Mouse (Mus musculus) E14TG2a.4 (cell line): ENCODE data around the gene Gm21190.
"Not testable (repeated sequence)": the region's sequence is repeated elsewhere in the genome, so short reads cannot be mapped to it uniquely, and the experiment has no call there.

Experiments
- H3K27me3 ChIP-seq: 2 replicates; pipeline ENCODE4 v1.6.1; 2014; ENCODE audit warnings: low read length, control low read depth; ENCODE audit not compliant: insufficient read depth
- H3K36me3 ChIP-seq: 2 replicates; pipeline ENCODE4 v1.6.1; 2014; ENCODE audit warnings: low read length, control low read depth; ENCODE audit not compliant: insufficient read depth
- H3K4me1 ChIP-seq: replicated peaks from 2 replicates; pipeline ENCODE4 v1.6.1; 2014; ENCODE audit warnings: low read depth, low read length, control low read depth
- H3K4me3 ChIP-seq: replicated peaks from 2 replicates; pipeline ENCODE4 v1.5.1; 2014; ENCODE audit warnings: mild to moderate bottlenecking, low read length
- H3K9me3 ChIP-seq: 2 replicates; pipeline ENCODE4 v1.6.1; 2014; ENCODE audit warnings: low read length, control low read depth
- CTCF ChIP-seq: conservative IDR thresholded peaks from 2 replicates; pipeline ENCODE4 v1.5.1; 2014; ENCODE audit warnings: low read length
- NANOG ChIP-seq: IDR thresholded peaks from 2 replicates; pipeline ENCODE4 v1.6.1; 2014; ENCODE audit warnings: borderline replicate concordance, low read length, mixed read lengths
- POU5F1 ChIP-seq: IDR thresholded peaks from 2 replicates; pipeline ENCODE4 v1.6.1; 2014; ENCODE audit warnings: low read length, borderline replicate concordance

Gm21190 gene

DNA sequence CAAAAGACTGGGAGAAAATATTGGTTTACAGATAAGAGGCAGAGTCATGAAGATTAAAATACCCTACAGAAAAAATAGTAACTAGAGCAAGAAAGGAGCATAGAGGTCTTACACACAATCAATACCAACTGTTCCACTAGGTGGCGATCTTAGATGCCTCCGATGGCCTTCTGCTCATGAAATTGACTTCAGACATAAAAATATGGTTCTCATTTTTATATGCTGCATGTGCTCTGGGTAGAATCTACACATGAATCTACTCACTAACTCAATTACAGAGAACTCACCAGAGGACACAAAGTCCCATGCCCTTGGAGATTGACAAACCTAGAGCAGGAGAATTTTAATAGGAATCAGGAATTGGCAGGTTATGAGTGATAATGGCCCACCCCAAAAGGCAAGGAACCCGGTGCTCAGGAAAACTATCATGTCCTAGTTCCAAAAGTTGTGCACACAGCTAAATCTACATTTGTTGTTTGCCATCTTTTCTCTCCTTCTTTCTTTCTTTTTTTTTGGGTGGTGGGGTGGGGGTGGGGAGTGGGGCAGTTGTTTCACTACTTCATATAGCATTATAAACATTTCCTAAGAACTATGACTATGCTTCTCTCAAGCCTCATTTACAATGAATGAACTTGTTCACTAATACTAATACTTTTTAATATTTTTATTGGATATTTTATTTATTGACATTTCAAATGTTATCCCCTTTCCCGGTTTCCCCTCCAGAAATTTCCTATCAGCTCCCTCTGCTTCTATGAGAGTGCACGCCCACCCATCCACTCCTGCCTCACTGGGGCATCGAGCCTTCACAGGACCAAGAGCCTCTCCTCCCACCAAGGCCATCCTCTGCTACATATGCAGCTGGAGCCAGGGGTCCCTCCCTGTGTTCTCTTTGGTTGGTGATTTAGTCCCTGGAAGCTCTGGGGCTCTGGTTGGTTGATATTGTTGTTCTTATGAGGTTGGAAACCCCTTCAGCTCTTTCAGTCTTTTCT is 20.3 kb downstream of the Gm21190 start:
- H3K4me1 ChIP-seq, H3K9me3 ChIP-seq, H3K36me3 ChIP-seq, H3K27me3 ChIP-seq, H3K4me3 ChIP-seq: not testable (repeated sequence)
- peak; percentile 18; the same call in 1 of the 2 replicates for TF ChIP-seq CTCF

DNA sequence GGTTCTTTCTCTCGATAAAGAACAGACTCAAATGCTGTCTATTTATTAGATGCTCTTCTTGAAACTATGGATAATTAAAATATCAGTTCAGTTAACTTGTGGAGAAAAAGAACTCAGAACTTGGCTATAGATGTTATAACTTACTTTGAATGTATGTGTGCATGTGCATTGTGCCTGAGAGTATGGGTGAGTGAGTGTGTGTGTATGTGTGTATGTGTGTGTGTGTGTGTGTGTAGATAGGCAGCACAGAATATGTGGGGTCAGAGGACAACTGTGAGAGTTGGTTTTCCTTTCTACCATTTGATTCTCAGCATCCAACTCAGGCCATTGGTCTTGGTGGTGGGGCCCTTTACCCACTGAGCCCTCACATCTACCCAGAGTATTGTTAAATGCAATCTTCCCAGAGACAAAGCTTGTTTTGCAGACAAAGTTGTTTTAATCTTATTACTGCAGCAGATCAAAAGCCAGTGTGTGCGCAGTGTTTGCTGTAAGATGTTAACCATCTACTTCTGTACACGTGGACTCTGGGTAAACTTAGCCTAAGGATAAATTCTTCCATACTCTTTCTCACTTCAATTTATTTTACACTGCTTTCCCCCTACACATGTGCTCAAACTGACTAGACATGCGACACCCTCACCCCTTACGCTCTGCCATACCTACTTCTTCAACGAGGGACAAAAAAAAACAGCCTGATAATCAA is 21.1 kb downstream of the Gm21190 start:
- not testable (repeated sequence) for H3K4me1 ChIP-seq, H3K36me3 ChIP-seq, H3K27me3 ChIP-seq, H3K4me3 ChIP-seq
- peaks cover 15% of the 10 kb centered on the region for H3K9me3 ChIP-seq
- peak; percentile 26; the same call in 1 of the 2 replicates for TF ChIP-seq CTCF

DNA sequence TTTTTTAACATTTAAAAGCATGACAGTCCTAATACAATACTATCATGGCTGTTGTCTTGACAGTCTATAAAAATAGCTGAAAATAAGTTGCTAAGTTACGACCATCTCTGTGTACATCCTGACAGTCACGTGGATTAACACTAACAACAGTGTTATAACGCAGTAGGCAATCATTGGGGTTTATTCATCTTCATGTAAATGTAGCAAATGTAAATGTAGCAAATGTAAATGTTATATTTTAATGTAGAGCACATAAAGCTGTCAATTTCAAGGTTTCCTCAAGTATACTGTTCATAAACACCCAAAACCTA is 21.8 kb downstream of the Gm21190 start:
- Histone ChIP-seq H3K27me3 (peaks cover 7% of the 10 kb centered on the region; the same call in 1 of the 2 replicates), H3K4me3 (no peak overlapping the region), H3K9me3 (peaks cover 16% of the 10 kb centered on the region), H3K4me1 (peaks cover 4% of the 10 kb centered on the region; the same call in 1 of the 2 replicates), H3K36me3 (no peaks in the 10 kb centered on the region)
- TF ChIP-seq CTCF (no peak), POU5F1 (no peak), NANOG (no peak)

DNA sequence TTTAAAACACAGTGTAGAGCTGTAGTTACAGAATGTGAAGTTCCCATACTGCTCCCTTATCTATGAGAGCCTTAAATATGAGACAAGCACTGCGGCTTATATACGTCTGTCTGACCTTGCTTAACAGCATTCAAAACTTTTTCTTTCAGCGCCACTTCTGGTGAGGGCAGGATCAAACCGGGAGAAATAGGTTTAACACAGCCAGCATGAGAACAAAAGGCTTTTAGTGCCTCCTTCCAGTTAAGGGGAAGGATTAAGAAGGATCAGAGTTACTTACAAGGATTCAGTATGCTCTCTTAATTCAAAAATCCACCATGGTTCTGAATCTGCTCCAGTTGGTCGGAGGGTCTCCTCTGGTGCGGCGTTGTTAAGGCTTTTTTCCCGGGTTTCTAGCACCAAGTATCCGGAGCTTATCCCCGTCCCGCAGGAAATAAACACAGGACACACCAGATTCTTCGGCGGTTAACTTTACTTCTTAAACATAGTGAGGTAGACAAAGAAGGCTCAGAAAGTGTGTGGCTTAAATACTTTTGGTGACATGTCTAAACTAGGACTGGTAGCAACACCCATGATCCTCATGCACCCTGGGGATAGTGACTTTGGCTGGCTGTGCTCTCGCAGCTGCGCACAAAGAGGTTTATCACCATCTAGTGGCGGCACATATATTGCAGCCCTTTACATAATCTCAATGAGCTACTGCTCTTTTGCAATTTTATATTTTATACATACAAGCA is 22.3 kb downstream of the Gm21190 start:
- peaks cover 4% of the 10 kb centered on the region; the same call in 1 of the 2 replicates for H3K4me1 ChIP-seq
- H3K27me3 ChIP-seq = peaks cover 7% of the 10 kb centered on the region; the same call in 1 of the 2 replicates
- peaks cover 16% of the 10 kb centered on the region for H3K9me3 ChIP-seq
- H3K36me3 ChIP-seq = no peaks in the 10 kb centered on the region
- TF ChIP-seq NANOG (no peak), POU5F1 (no peak), CTCF (peak; percentile 90)
- H3K4me3 ChIP-seq = peak overlapping the region; percentile 51

DNA sequence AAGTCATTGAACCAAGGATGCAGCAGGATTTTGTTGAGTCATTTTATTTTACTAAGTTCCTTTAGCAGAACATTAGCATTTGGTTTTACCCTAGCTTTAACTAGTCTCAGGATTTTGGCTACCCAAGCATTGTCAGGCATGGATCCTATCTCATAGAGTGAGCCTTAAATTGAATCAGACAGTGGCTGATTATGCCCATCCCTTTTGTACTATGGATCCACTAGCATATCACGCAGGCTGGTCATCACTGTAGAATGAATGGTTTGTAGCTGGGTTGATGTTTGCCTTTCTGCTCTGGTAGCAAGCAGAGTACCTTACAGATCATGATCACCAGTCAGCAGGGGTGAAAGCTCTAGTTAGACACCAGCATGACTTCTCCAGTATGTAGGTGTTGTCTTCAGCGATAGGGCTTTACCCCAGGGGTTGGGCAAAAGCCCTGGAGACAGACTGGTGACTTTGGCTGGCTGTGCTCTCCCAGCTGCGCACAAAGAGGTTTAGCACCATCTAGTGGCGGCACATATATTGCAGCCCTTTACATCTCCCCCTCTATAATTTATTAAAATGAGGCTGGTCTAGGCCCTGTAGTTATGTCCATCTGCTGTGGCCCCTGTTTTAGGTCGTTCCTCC is 30.1 kb downstream of the Gm21190 start:
- H3K9me3 ChIP-seq = peaks cover 31% of the 10 kb centered on the region
- not testable (repeated sequence) for H3K36me3 ChIP-seq, H3K4me3 ChIP-seq, H3K27me3 ChIP-seq, H3K4me1 ChIP-seq

DNA sequence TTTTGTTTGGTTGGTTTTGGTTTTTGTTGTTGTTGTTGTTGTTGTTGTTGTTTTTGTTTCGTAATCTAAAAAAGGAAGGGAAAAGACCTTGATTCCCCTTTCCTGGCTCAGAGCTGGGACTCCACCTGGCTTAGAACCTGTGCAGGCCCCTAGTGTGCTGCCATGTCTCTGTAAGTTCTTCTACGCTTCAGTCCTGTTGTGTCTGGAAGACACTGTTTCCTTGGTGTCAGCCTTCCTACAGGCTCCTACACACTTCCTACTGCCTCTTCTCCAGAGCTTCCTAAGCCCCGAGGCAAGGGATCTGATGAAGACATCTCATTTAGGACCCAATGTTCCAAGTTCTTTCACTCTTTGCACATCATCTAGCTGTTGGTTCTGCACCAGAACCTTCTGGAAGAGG is 30.7 kb downstream of the Gm21190 start:
- peaks cover 26% of the 10 kb centered on the region for H3K9me3 ChIP-seq
- not testable (repeated sequence) for H3K27me3 ChIP-seq, H3K4me1 ChIP-seq, H3K4me3 ChIP-seq, H3K36me3 ChIP-seq

DNA sequence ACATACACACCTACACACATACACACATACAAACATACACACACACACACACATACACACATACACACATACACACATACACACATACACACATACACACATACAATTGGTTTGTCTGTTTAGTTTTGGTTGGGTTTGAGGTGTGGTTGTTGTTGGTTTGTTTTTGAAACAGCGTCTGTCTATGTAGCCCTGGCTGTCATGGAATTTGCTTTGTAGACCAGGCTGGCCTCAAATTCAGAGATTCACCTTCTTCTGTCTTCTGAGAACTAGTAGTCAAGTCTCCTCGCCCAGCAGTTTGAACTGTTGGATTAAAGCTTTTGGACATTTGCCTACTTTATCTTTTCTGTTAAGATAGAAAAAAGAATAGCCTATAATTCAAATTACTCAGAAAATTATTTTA is 38.1 kb downstream of the Gm21190 start:
- H3K4me3 ChIP-seq, H3K36me3 ChIP-seq, H3K9me3 ChIP-seq, H3K4me1 ChIP-seq, H3K27me3 ChIP-seq: not testable (repeated sequence)

DNA sequence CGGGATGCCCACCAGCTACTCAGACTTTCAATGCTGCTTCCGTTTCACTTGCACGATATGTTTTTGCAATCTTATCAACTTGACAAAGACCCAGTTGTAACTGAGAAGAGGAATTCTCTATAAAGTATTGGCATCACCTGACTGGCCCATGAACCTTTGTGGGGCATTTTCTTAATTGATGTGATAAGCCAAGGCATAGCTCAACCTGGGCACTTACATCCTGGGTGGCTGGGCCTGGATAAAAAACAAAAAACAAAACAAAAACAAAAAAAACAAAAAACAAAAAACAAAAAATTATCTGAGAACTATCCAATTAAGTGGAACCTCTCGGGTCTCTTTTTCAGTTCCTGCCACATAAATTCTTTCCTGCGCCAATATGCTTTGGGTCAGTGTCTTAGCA is 40.3 kb downstream of the Gm21190 start:
- Histone ChIP-seq H3K4me1 (no peaks in the 10 kb centered on the region), H3K36me3 (no peaks in the 10 kb centered on the region), H3K27me3 (no peaks in the 10 kb centered on the region)

DNA sequence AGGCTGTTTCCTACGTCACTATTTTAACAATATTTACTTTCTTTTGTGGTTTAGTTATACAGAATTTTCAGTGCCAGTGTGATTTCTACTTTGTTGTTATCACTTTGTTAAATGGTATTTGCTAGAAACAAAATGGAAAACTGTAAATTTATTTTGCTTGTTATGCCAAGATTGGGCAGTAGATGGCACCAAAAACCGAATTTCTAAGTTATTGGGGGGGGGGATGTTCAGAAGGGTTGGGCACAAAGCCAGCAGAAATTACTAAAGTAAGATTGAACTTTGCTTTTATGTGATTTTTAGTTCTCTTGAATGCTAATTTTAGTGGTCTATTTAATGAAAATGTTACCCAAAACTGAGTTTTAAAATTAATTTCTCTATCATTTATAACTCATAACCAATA is 44.4 kb downstream of the Gm21190 start:
- not testable (repeated sequence) for H3K4me3 ChIP-seq, H3K9me3 ChIP-seq, H3K36me3 ChIP-seq, H3K4me1 ChIP-seq, H3K27me3 ChIP-seq

More for the DNA sequence above, 40.3 kb downstream of the Gm21190 start:
- Histone ChIP-seq H3K4me3 (no peak overlapping the region), H3K9me3 (no peaks in the 10 kb centered on the region; the same call in 1 of the 2 replicates)
- no peak for TF ChIP-seq POU5F1
- TF ChIP-seq CTCF = no peak
- no peak for TF ChIP-seq NANOG

DNA sequence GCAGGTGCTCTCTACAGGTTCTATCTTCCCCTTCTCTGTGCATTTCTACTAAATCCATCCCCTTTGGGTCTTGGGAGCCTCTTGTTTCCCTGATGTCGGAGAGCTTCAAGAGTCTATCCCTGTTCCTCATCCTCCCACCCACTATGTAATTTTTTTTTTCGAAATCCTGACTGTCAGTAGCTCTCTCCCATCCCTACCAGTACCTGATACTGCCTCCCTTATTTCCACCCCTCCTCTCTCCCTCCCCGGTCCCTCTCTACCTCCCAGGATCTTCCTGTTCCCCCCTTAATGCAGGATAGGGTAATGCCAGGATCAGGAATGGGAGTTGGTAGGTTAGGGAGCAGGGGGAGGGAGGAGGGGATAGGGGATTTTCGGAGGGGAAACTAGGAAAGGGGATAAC is 45.4 kb downstream of the Gm21190 start:
- not testable (repeated sequence) for H3K9me3 ChIP-seq, H3K4me3 ChIP-seq, H3K4me1 ChIP-seq, H3K27me3 ChIP-seq, H3K36me3 ChIP-seq

DNA sequence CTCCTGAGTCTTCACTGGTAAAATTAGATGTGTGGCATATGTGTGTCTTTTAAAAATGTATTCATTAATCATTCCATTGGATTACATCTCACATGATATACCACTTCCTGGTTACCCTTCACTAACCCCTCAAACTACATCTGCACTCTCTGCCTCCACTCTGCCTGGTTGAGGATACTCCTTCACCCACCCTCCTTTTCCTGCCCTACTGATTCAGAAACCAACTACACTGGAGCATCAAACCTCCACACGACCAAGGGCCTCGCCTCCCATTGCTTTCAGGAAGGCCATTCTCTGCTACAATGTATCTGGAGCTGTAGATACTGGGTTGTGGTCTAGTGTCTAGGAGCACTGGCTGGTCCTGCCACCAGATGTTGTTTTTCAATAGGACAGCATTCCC is 46.2 kb downstream of the Gm21190 start:
- not testable (repeated sequence) for H3K4me1 ChIP-seq, H3K36me3 ChIP-seq, H3K27me3 ChIP-seq, H3K9me3 ChIP-seq, H3K4me3 ChIP-seq

DNA sequence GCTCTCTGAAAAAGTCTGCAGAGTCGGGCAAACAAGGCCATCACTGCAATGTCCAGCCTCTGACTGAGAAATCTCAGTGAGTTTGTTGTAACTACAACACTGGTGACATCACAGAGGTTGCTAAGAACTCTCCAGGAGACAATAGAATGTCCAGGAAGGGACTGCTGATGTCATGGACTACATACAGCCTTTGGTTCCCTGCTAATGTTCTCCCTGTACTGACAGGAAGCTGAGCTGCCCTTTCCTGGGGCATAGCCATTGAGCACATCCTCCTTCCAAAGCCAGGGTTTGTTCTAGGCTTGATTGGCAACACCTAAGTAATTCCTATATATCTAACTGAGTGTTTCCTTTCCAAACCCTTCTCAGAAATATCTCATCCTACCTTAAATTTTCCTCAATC is 52.6 kb downstream of the Gm21190 start, which contains the start of gene Gm21149:
Gene Gm21149 (minus strand): TSS at position 101 of the 400 bp plus-strand sequence.
- H3K9me3 ChIP-seq, H3K27me3 ChIP-seq, H3K4me3 ChIP-seq, H3K4me1 ChIP-seq, H3K36me3 ChIP-seq: not testable (repeated sequence)
